Mouse (Mus musculus) liver, embryonic 14.5 days (tissue): Measurements from ENCODE around the gene Igf1r. TPM values are rescaled to one million over a fixed set of nuclear protein-coding genes. Genes with fewer than 3 reads are reported as not detected.

ENCODE experiments used
- ATAC-seq: fragments of 200-750 bp; cut with Nextera tagmentation; 2 replicates; pipeline ENCODE4 v1.8.0; 2017; ENCODE audit warnings: moderate number of reproducible peaks, mild to moderate bottlenecking, moderate library complexity; ENCODE audit not compliant: insufficient read depth
- DNase-seq, 3 experiments: peaks; one replicate each; pipeline ENCODE4 v3.0.0-alpha.2; 2012 to 2013; ENCODE audit warnings: low read depth in 3 of 3, low spot score in 3 of 3
- H3K27ac ChIP-seq: fragments of 300-500 bp; sonication (generic); 2 replicates; pipeline ENCODE4 v1.5.1; 2014; ENCODE audit warnings: moderate library complexity, mild to moderate bottlenecking, control low read depth, inconsistent platforms
- H3K27me3 ChIP-seq: fragments of 300-500 bp; sonication (generic); 2 replicates; pipeline ENCODE4 v1.6.1; 2014; ENCODE audit warnings: mild to moderate bottlenecking, low read length, moderate library complexity; ENCODE audit not compliant: control insufficient read depth, insufficient read depth
- H3K36me3 ChIP-seq: fragments of 300-500 bp; sonication (generic); replicated peaks from 2 replicates; pipeline ENCODE4 v1.6.1; 2014; ENCODE audit warnings: low read depth; ENCODE audit not compliant: control insufficient read depth, insufficient read depth
- H3K4me1 ChIP-seq, 2 experiments: fragments of 200-500 bp in 1 of 2; fragments of 300-500 bp in 1 of 2; sonication (generic) in 1 of 2; replicated peaks; 2 replicates each; pipeline ENCODE4 v1.6.1; 2012 to 2014; ENCODE audit warnings: antibody characterized with exemption in 1 of 2, inconsistent platforms in 1 of 2, low read length in 1 of 2; ENCODE audit not compliant: control insufficient read depth in 2 of 2, insufficient read depth in 2 of 2
- H3K4me2 ChIP-seq: fragments of 300-500 bp; sonication (generic); 2 replicates; pipeline ENCODE4 v1.6.1; 2014; ENCODE audit warnings: low read depth, mild to moderate bottlenecking, control low read depth, moderate library complexity
- H3K4me3 ChIP-seq, 2 experiments: fragments of 200-500 bp in 1 of 2; fragments of 300-500 bp in 1 of 2; sonication (generic) in 1 of 2; 2 replicates each; pipeline ENCODE4 v1.5.1; 2012 to 2014; ENCODE audit warnings: low read depth in 2 of 2, low read length in 2 of 2, mild to moderate bottlenecking in 2 of 2, control low read depth in 1 of 2, inconsistent platforms in 1 of 2, moderate library complexity in 1 of 2; ENCODE audit not compliant: insufficient read depth in 1 of 2
- H3K9ac ChIP-seq: fragments of 300-500 bp; sonication (generic); replicated peaks from 2 replicates; pipeline ENCODE4 v1.6.1; 2014; ENCODE audit warnings: mild to moderate bottlenecking, control low read depth, moderate library complexity
- H3K9me3 ChIP-seq: fragments of 300-500 bp; sonication (generic); 2 replicates; pipeline ENCODE4 v1.6.1; 2016; ENCODE audit warnings: low read length, mixed read lengths; ENCODE audit not compliant: control insufficient read depth
- CTCF ChIP-seq: IDR thresholded peaks from 2 replicates; pipeline ENCODE4 v1.5.1; 2016; ENCODE audit warnings: antibody characterized with exemption, low read depth, control low read depth
- EP300 ChIP-seq: IDR thresholded peaks from 2 replicates; pipeline ENCODE4 v1.6.1; 2016; ENCODE audit warnings: antibody characterized with exemption, low read depth
- WGBS: fragments of 180-500 bp; shearing (Covaris S2); extraction: QIAGEN DNeasy Blood & Tissue Kit; methylation state at CpG from one replicate; pipeline ENCODE4 v1.1.7; 2014; ENCODE audit not compliant: insufficient replicate concordance; 5-methylcytosine and 5-hydroxymethylcytosine counted together
- polyA plus RNA-seq, 2 experiments: library from polyadenylated mRNA; depleted of rRNA in 1 of 2; stranded (reverse) in 1 of 2; unstranded in 1 of 2; fragments of >200 nt; fragmentation: Nextera tagmentation in 1 of 2; extraction: Ambion mirVana in 1 of 2; gene quantifications; 2 replicates each; pipeline versions ENCODE4 v1.2.1 to v1.2.3; 2012 to 2014

The Igf1r gene
- polyA plus RNA-seq, 2 experiments: 2.3 to 2.5 TPM

- Histone ChIP-seq H3K9me3 (no peaks in the 10 kb centered on the region), H3K4me2 (no peak overlapping the region), H3K27ac (no peak overlapping the region), H3K27me3 (no peaks in the 10 kb centered on the region), H3K4me3 (no peak overlapping the region), H3K9ac (no peak overlapping the region), H3K36me3 (peaks cover 2% of the 10 kb centered on the region), H3K4me1 (no peaks in the 10 kb centered on the region)
- TF ChIP-seq EP300: no peak
- TF ChIP-seq CTCF: no peak
- DNase-seq: no peak
- 73% methylated on average over 7 of the region's 7 CpGs for WGBS
- no peak for ATAC-seq
Measured at GRCm38 (mm10) chr7:68211883-68212282, 259.3 kb downstream of the Igf1r start.

GRCm38 (mm10) chr7:68213842-68214241 is 261.2 kb downstream of the Igf1r start:
- TF ChIP-seq EP300 (no peak), CTCF (no peak)
- Histone ChIP-seq H3K4me3 (no peak overlapping the region), H3K4me2 (no peak overlapping the region), H3K27ac (no peak overlapping the region), H3K9me3 (no peaks in the 10 kb centered on the region), H3K36me3 (peaks cover 2% of the 10 kb centered on the region), H3K4me1 (no peaks in the 10 kb centered on the region), H3K27me3 (no peaks in the 10 kb centered on the region), H3K9ac (no peak overlapping the region)
- DNase-seq: no peak
- 58% methylated on average over 5 of the region's 5 CpGs for WGBS
- ATAC-seq: no peak

- DNase-seq: no peak
Measured at GRCm38 (mm10) chr7:68215522-68216070, 263.0 kb downstream of the Igf1r start.

DNA sequence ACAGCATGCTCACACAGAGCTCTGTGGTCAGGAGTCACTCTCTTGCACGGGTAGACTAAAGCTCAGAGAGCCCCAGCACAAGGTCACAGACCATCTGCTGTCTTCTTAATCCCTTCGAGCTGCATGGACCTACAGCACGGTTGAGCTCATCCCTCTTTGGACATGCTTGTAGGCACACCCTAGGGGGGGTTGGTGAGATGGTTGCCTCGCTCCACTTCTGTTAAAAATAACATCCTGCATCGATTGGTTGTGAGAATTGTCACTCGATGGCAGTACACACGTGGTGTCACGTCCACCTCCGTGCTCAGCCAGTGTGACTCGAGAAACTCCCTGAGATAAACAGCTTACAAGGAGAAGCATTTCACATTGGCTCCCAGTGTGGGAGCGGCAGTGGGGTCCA is 266.3 kb downstream of the Igf1r start:
- Histone ChIP-seq H3K4me2 (no peak overlapping the region), H3K9ac (no peak overlapping the region), H3K9me3 (no peaks in the 10 kb centered on the region), H3K27ac (no peak overlapping the region), H3K27me3 (no peaks in the 10 kb centered on the region), H3K36me3 (peaks cover 2% of the 10 kb centered on the region), H3K4me3 (no peak overlapping the region), H3K4me1 (no peaks in the 10 kb centered on the region)
- 82% methylated on average over 11 of the region's 11 CpGs for WGBS
- no peak for TF ChIP-seq CTCF
- no peak for TF ChIP-seq EP300
- ATAC-seq (no peak), DNase-seq (no peak)

More at GRCm38 (mm10) chr7:68215522-68216070, 263.0 kb downstream of the Igf1r start:
- Histone ChIP-seq H3K36me3 (peaks cover 2% of the 10 kb centered on the region), H3K9me3 (no peaks in the 10 kb centered on the region), H3K4me2 (no peak overlapping the region), H3K27ac (no peak overlapping the region), H3K4me1 (no peaks in the 10 kb centered on the region), H3K4me3 (no peak overlapping the region), H3K27me3 (no peaks in the 10 kb centered on the region), H3K9ac (no peak overlapping the region)
- TF ChIP-seq EP300 (no peak), CTCF (no peak)
- ATAC-seq: no peak
- 79% methylated on average over 18 of the region's 18 CpGs for WGBS

- H3K4me3 ChIP-seq: no peak overlapping the region
- no peak for ATAC-seq
- H3K4me2 ChIP-seq: no peak overlapping the region
- H3K9ac ChIP-seq: no peak overlapping the region
- TF ChIP-seq EP300 (no peak), CTCF (no peak)
- no peak for DNase-seq
- H3K27me3 ChIP-seq: no peaks in the 10 kb centered on the region
- 73% methylated on average over 9 of the region's 9 CpGs for WGBS
- no peaks in the 10 kb centered on the region for H3K9me3 ChIP-seq
- H3K36me3 ChIP-seq: no peaks in the 10 kb centered on the region; the same call in 1 of the 2 replicates
- no peaks in the 10 kb centered on the region for H3K4me1 ChIP-seq
- H3K27ac ChIP-seq: no peak overlapping the region
Measured at GRCm38 (mm10) chr7:68221677-68222230, 269.1 kb downstream of the Igf1r start.
